Mouse (Mus musculus) C2C12 (cell line): Measurements from ENCODE around the gene Igsf6. TPM values are rescaled to one million over a fixed set of nuclear protein-coding genes. Genes with fewer than 3 reads are reported as not detected.

Experiments used
- H3K27me3 ChIP-seq: one replicate; pipeline ENCODE4 v1.6.1; 2011; ENCODE audit not compliant: control insufficient read depth, insufficient read depth, insufficient read length
- H3K36me3 ChIP-seq: one replicate; pipeline ENCODE4 v1.6.1; 2011; ENCODE audit not compliant: control insufficient read depth, insufficient read depth
- H3K4me3 ChIP-seq: one replicate; pipeline ENCODE4 v1.5.1; 2011; ENCODE audit warnings: mild to moderate bottlenecking, control low read depth; ENCODE audit not compliant: poor library complexity, insufficient read depth, severe bottlenecking
- H3K79me2 ChIP-seq: one replicate; pipeline ENCODE4 v1.6.1; 2011; ENCODE audit not compliant: control insufficient read depth, insufficient read depth
- H3K79me3 ChIP-seq: one replicate; pipeline ENCODE4 v1.6.1; 2011; ENCODE audit warnings: low read depth, control low read depth
- H3ac ChIP-seq: one replicate; pipeline ENCODE3; 2011; ENCODE audit warnings: low read depth; ENCODE audit not compliant: control insufficient read depth, insufficient read length
- CEBPB ChIP-seq: IDR thresholded peaks from one replicate; pipeline ENCODE4 v1.6.1; 2011; ENCODE audit warnings: low read depth, mild to moderate bottlenecking, control low read depth, moderate library complexity
- CTCF ChIP-seq: IDR thresholded peaks from one replicate; pipeline ENCODE4 v1.5.1; 2011; ENCODE audit not compliant: control insufficient read depth, insufficient read depth, insufficient read length
- FOSL1 ChIP-seq: IDR thresholded peaks from one replicate; pipeline ENCODE4 v1.8.0; 2011; ENCODE audit warnings: mild to moderate bottlenecking, low read length; ENCODE audit not compliant: poor library complexity, insufficient read depth, severe bottlenecking
- MAX ChIP-seq: IDR thresholded peaks from one replicate; pipeline ENCODE4 v1.6.1; 2011; ENCODE audit warnings: mild to moderate bottlenecking, control low read depth
- MYOD1 ChIP-seq: IDR thresholded peaks from one replicate; pipeline ENCODE4 v1.6.1; 2011; ENCODE audit warnings: low read depth; ENCODE audit not compliant: control insufficient read depth, insufficient read length
- MYOG ChIP-seq: IDR thresholded peaks from one replicate; pipeline ENCODE4 v1.6.1; 2011; ENCODE audit not compliant: control insufficient read depth, insufficient read length; ENCODE audit errors: extremely low read depth
- USF1 ChIP-seq: IDR thresholded peaks from one replicate; pipeline ENCODE4 v1.6.1; 2011; ENCODE audit warnings: low read depth, mild to moderate bottlenecking, control low read depth, moderate library complexity
- polyA plus RNA-seq: library from polyadenylated mRNA; unstranded; fragments of >200 nt; fragmentation: generic; extraction: Trizol; gene quantifications from one replicate; pipeline ENCODE4 v1.2.1, GENCODE M21; 2012; ENCODE audit warnings: missing spikeins

Gene Igsf6
- polyA plus RNA-seq, 1 experiment = 0.04 TPM

- no peaks in the 10 kb centered on the region for H3K36me3 ChIP-seq
- no peak for TF ChIP-seq FOSL1
- TF ChIP-seq MAX = no peak
- no peak for TF ChIP-seq CEBPB
- no peak for TF ChIP-seq MYOD1
- TF ChIP-seq CTCF = no peak
- no peak for TF ChIP-seq USF1
- TF ChIP-seq MYOG = no peak
These were observed 48.1 kb downstream of the Igsf6 start for GRCm38 (mm10) chr7:121026300-121026699.

GRCm38 (mm10) chr7:121025221-121026008 lies 49.0 kb downstream of the Igsf6 start:
- H3K4me3 ChIP-seq = no peak overlapping the region
- TF ChIP-seq USF1 (no peak), MAX (no peak), MYOG (no peak), CEBPB (no peak), CTCF (no peak), MYOD1 (no peak), FOSL1 (no peak)
- no peaks in the 10 kb centered on the region for H3K79me2 ChIP-seq
- H3ac ChIP-seq = no peak overlapping the region
- peaks cover 19% of the 10 kb centered on the region for H3K27me3 ChIP-seq
- H3K79me3 ChIP-seq = no peaks in the 10 kb centered on the region
- H3K36me3 ChIP-seq = no peaks in the 10 kb centered on the region

More at GRCm38 (mm10) chr7:121026300-121026699, 48.1 kb downstream of the Igsf6 start:
- Histone ChIP-seq H3K4me3 (no peak overlapping the region), H3ac (no peak overlapping the region), H3K27me3 (peaks cover 19% of the 10 kb centered on the region), H3K79me3 (no peaks in the 10 kb centered on the region), H3K79me2 (no peaks in the 10 kb centered on the region)

GRCm38 (mm10) chr7:121020277-121020676 lies 54.1 kb downstream of the Igsf6 start:
- Histone ChIP-seq H3K4me3 (no peak overlapping the region), H3K79me3 (no peaks in the 10 kb centered on the region), H3K27me3 (peaks cover 16% of the 10 kb centered on the region), H3K79me2 (no peaks in the 10 kb centered on the region), H3K36me3 (no peaks in the 10 kb centered on the region), H3ac (no peak overlapping the region)
- TF ChIP-seq MAX (no peak), CTCF (no peak), USF1 (no peak), MYOG (no peak), FOSL1 (no peak), MYOD1 (no peak), CEBPB (no peak)

GRCm38 (mm10) chr7:121018778-121019177 lies 55.6 kb downstream of the Igsf6 start:
- no peaks in the 10 kb centered on the region for H3K36me3 ChIP-seq
- TF ChIP-seq CEBPB (no peak), MAX (no peak)
- no peak overlapping the region for H3K4me3 ChIP-seq
- peaks cover 26% of the 10 kb centered on the region for H3K27me3 ChIP-seq
- H3ac ChIP-seq = no peak overlapping the region
- no peaks in the 10 kb centered on the region for H3K79me3 ChIP-seq
- no peaks in the 10 kb centered on the region for H3K79me2 ChIP-seq

GRCm38 (mm10) chr7:121014486-121014885 lies 59.9 kb downstream of the Igsf6 start:
- H3K79me3 ChIP-seq = no peaks in the 10 kb centered on the region
- no peak overlapping the region for H3ac ChIP-seq
- H3K4me3 ChIP-seq = no peak overlapping the region
- no peak for TF ChIP-seq MAX
- H3K27me3 ChIP-seq = peaks cover 29% of the 10 kb centered on the region
- H3K79me2 ChIP-seq = no peaks in the 10 kb centered on the region
- no peaks in the 10 kb centered on the region for H3K36me3 ChIP-seq

Other genes starting within 250 kb of the Igsf6 start
- 21.9 TPM for gene Eef2k, start 231.7 kb downstream of the Igsf6 start, polyA plus RNA-seq
- 15.9 TPM for gene Polr3e, start 156.8 kb downstream of the Igsf6 start, polyA plus RNA-seq
- gene Cdr2, start 92.3 kb downstream of the Igsf6 start, polyA plus RNA-seq = 19.3 TPM
- not detected for gene Mfsd13b, start 92.1 kb downstream of the Igsf6 start, polyA plus RNA-seq
- 50.0 TPM for gene Mettl9, start 40.1 kb downstream of the Igsf6 start, polyA plus RNA-seq
- gene Otoa, start 7.1 kb upstream of the Igsf6 start, polyA plus RNA-seq = 0.12 TPM